Mouse (Mus musculus) testis, adult 2 months (tissue): ENCODE results near the gene Lrrk1.

Source experiments
- CTCF ChIP-seq: fragments of 200-500 bp; IDR thresholded peaks from 2 replicates; pipeline ENCODE4 v1.5.1; 2012; ENCODE audit warnings: low read depth, mild to moderate bottlenecking, inconsistent platforms, low read length, moderate library complexity; ENCODE audit not compliant: control insufficient read depth, insufficient read depth, insufficient replicate concordance
- POLR2A ChIP-seq: fragments of 200-500 bp; IDR thresholded peaks from 2 replicates; pipeline ENCODE4 v1.6.1; 2012; ENCODE audit warnings: low read depth, mild to moderate bottlenecking, inconsistent platforms, low read length, moderate library complexity; ENCODE audit not compliant: control insufficient read depth

- TF ChIP-seq POLR2A (no peak), CTCF (no peak)
Measured at GRCm38 (mm10) chr7:66406971-66407370, 18.8 kb upstream of the Lrrk1 start.
